Mouse (Mus musculus) G1E-ER4 (cell line): ENCODE measurements around the gene Gm45785. TPM values are rescaled to one million over a fixed set of nuclear protein-coding genes. Genes with fewer than 3 reads are reported as not detected.

Experiments used
- GATA1 ChIP-seq: IDR thresholded peaks from one replicate; pipeline ENCODE4 v1.8.0; 2012; ENCODE audit warnings: low read length, inconsistent platforms
- polyA plus RNA-seq: library from polyadenylated mRNA; stranded (reverse); fragments of >175 nt; gene quantifications from 2 replicates; pipeline ENCODE4 v1.2.3, GENCODE M21; 2012

Gm45785 gene
- polyA plus RNA-seq, 1 experiment: 0.18 TPM

DNA sequence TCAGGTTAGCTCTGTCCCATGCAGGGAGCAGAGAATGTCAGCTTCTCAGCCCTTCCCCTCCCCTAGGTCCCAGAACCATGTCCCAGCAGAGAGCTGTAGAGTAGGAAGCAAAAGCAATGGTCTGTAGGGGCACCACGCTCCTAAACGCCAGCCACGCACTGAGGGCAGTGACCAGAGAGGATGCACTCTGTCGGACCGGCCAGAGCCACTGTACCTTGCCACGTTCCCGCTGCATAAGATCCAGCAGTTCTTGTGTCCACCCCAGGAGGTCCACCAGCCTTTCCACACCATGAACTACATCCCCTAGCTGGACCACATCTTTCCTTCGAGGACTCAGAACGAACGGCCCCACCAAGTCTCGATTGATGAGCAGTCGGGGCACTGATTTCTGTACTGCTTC is 8.6 kb upstream of the Gm45785 start:
- TF ChIP-seq GATA1: no peak

DNA sequence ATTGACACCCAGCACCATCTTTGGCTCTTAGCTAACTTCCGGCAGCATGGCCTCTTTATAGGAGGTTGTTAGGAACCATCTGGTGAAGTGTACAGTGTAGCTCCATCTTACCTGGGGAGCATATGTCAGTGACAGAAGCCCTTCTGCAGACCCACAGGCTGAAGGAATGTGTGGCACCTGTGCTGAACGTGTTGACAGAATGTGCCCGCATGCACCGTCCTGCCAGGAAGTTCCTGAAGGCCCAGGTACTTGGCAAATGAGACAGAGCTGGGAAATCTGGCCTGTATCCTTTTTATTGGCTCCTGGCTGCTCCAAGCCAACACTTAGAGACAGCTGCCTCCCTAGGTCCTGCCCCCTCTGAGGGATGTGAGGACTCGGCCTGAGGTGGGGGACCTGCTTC is 4.6 kb upstream of the Gm45785 start:
- TF ChIP-seq GATA1: no peak

DNA sequence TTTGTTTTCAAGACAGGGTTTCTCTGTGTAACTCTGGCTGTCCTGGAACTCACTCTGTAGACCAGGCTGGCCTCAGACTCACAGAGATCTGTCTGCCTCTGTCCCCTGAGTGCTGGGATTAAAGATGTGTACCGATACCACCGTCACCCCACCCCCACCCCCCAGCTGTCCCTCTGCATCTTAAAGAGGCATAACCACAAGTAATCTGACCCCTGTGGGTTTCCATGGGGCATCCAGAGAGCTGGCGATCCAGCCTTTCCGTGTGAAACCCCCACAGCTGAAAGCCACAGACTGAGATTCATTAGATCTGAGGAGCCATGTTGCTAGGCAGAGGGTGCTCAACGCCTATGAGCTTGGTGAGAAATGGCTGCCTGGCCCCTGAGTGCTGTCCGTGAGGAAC is 3.9 kb upstream of the Gm45785 start:
- TF ChIP-seq GATA1: no peak

DNA sequence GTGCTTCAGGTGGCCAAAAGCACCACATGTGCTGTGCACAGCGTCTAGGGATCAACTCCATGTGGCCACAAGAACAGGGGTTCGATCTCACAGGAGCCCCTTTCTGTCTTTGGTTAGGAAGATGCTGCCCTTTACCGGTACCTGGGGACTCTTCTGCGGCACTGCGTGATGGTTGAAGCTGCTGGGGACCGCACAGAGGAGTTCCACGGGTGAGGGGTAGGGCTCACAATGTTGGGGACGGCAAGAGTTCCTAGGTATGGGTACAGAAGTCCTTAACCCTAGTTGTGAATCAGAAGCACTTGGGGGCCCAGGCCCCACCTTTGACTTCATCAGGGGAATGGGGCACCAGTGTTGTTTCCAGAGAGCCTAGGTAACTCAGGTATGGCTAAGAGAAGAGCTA is 2.6 kb upstream of the Gm45785 start:
- no peak for TF ChIP-seq GATA1

DNA sequence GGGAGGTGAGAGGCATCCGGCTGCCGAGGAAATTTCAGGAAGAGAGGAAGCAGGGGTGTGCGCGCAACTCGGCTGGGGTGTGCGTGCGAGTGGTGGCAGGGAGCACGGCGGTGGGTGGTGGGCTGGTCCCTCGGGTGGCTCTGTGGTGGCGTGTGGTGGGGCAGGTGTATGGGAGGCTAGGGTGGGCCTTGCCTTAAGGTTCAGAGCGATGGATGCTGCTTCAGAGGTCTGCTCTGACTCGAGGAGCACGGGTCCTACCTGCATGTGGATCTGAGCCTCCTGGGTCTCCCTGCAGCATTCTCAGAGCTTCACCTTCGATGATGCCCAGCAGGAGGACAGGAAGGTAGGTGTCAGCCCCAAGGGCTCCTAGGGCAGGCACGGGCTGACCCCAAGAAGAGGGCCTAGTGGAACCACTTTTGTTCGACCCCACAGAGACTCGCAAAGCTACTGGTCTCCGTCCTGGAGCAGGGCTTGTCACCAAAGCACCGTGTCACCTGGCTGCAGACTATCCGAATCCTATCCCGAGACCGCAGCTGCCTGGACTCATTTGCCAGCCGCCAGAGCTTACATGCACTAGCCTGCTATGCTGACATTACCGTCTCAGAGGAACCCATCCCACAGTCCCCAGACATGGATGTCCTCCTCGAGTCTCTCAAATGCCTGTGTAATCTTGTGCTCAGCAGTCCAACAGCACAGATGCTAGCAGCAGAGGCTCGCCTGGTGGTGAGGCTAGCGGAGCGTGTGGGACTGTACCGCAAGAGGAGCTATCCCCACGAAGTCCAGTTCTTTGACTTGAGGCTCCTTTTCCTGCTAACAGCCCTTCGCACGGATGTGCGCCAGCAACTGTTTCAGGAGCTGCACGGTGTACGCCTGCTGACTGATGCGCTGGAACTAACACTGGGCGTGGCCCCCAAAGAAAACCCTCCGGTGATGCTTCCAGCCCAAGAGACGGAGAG is 1.7 kb upstream of the Gm45785 start, which contains the start of gene Bet1l:
TSS of gene Bet1l (minus strand) at position 28 of the 956 bp plus-strand sequence.
- no peak for TF ChIP-seq GATA1

DNA sequence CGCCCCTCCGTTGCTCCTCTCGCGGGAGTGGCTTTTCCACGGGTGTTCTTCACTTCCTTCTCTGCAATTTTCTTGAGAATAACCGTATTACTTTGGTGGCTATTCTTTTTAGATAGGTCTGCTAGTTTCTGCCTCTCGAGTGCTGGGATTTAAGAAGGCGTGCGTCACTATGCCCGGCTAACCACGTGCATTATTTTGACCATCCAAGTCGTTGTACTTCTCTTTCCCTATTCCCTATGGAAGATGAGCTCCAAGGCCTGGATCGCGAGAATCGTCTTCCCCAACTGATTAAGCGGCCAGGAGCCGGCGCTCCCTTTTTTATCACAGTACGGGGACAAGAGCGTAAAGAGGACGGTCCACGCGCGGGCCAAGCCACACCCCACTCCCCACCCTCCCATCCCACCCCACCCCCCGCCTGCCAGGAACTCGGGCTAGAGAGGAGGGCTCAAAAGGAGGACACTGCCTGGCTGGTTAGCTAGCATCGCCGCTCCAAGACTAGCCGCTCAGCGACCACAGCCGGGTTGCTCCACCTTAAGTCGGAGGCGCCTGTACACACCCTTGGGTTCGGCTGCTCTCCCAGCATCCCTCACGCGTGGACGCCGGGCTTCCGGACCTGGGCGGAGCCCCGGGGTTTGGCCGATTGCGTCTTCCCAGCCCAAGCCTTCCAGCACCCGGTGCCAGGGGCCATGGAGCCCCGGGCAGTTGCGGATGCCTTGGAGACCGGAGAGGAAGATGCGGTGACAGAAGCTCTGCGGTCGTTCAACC is 836 bp upstream of the Gm45785 start, which contains the start of gene Ric8a:
TSS of gene Ric8a (plus strand) at position 173 of the 765 bp plus-strand sequence.
- TF ChIP-seq GATA1: no peak

DNA sequence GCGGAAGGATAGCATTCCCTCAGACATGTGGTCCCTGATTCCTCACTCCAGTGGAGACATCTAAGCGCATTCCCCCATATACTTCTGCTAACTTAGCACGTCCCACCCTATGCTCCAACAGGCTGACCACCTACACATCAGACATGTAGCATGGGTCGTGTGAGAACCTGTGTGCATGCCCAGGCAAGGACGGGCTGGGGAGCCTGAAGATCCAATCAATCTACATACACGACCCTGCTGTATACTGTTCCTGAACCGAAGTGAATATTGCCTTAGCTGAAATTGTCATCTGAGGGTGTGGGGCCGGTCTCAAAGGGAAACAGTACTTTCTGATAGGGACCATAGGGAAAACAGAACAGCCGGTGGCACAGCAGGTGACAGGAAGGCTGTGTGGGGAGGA is 950 bp downstream of the Gm45785 start:
- TF ChIP-seq GATA1: no peak

DNA sequence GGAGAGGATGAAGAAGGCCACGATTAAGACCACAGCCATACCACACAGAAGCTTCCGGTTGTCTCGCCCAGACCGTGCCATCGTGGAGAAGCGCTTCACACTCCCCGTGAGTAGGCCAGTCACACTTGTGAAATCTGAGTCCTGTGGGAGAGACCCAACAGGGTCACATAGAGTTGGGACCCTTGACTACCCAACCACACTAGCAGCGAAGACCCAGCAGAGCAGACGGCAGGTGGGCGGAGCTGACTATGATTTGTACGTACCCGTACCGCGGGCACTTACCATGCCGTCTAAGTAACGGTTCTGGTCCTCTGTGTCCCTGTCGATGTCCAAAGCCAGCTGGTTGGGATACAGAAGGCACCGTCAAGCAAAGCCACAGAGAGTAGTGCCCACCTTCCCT is 1.6 kb downstream of the Gm45785 start:
- TF ChIP-seq GATA1: no peak

DNA sequence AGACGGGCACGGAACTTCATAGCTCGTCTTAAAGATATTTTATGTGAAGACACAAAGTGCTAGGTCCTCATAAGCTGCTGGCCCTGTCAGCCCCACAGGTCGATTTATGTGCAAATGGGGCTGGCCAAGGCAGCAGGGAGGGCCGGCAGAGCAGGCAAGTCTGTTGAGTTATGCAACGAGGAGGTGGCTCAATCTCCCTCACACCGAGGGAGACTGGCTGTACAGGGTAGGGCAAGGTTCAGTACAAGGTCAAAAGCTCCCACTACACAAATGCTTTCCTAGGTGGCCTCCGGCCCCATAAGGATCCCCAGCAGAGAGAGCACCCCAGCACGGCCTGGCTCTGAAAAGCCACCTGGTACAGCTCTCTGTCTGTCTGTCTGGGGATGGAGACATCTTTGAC is 2.7 kb downstream of the Gm45785 start:
- TF ChIP-seq GATA1: no peak

DNA sequence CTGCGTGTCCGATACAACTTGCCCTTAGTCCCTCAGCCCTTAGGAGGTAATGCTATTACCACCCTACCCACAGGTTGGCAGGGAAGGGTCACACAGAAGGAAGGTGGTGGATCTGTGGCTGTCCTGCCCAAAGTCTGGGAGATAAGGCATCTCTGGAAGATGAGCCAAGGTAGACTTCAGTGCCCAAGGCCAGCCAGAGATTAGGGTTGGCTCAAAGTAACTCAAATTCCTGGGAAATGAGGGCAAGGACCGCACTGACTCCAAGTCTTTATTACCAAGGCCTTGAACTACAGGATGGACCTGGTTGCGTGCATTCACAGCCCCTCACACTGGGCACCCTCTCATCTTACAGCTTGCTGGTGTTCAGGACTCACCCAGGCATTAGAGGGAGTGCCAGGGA is 4.2 kb downstream of the Gm45785 start:
- no peak for TF ChIP-seq GATA1

DNA sequence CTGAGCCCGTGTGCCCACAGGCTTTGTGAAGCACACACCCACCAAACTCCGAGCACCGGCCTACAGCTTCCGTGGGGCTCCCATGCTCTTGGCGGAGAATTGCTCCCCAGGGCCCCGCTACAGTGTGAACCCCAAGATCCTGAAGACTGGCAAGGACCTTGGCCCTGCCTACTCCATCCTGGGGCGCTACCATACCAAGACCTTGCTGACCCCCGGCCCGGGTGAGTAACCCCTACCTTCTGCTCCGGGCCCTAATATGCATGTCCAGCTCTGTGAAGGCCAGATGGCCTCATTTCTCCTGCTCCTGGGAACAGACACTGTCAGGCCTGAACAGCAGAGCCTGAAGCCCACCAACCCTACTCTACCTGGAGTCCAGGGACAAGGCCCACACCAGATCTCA is 7.5 kb downstream of the Gm45785 start:
- no peak for TF ChIP-seq GATA1

DNA sequence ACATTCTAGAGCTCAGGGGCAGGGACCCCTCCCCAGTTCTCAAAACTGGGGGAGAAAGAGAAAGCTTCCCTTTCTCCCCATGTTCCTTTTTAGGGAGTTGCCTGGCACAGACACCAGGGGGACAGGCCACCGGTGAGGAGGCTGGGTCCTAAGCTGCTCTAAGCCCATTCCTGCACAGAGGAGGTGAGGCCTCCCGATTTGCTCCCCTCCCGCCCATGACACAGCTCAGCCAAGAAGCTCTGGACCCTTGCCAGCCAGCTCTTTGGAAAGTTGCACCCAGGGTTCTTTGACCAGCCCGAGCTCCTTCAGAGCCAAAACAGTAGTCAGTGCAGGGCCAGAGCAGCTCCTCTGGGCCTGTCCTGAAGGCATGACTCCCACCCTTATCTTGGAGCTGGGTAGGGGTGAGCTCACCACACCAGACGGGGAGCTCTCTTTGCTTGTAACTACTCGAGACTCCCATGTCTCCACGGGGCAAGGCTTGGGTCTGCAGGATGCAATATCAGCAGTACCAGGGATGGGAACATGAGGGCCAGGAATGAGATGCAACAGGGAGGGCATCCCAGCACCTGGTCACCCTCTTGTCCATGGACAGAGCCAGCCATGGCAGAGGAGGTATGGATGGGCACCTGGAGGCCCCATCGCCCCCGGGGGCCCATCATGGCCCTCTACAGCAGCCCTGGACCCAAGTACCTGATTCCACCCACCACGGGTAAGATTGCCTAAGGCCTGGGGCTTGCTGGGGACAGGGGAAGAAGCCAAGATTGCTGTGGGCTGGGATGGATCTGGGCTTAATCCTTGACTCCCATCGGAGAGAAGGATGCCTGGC is 8.2 kb downstream of the Gm45785 start, which contains the start of gene Odf3:
TSS of gene Odf3 (plus strand) at position 51 of the 826 bp plus-strand sequence.
- no peak for TF ChIP-seq GATA1

DNA sequence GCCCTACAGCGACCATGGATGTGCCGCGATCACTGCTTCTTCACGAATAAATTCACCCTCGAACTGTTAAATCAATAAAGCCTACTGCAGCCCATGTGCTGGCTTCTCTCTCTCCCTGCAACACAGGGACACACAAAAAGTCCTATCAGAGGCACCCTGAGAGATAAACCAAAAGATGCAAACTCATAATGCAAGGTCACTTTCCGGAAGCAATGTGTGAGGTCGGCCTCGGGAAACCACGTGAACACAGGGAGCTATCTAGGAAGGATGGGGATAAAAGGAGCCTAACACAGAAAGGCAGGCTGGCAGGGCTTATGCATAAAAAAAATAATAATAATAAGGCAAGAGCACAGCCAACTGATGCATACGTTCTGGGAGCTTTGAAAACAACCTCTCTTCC is 9.5 kb downstream of the Gm45785 start:
- peak; percentile 41 for TF ChIP-seq GATA1

DNA sequence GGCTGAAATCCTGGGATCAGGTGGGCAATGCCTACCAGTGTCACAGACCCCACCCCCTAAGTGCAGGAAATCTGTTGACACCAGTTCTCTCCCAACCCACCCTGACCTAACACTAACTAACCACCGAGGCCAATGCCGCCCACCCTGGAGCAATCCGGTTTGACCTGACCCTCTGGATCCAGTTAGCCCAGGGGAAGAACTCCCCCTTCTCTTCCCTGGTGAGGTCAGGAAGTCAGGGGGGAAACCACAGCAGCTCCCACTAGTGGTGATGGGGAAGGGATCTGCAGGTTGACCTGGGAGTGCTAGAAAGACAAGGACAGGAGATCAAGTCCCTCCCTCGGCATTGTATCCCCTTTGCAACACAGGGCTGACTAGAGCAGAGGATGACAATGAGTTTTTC is 10.4 kb downstream of the Gm45785 start:
- no peak for TF ChIP-seq GATA1

DNA sequence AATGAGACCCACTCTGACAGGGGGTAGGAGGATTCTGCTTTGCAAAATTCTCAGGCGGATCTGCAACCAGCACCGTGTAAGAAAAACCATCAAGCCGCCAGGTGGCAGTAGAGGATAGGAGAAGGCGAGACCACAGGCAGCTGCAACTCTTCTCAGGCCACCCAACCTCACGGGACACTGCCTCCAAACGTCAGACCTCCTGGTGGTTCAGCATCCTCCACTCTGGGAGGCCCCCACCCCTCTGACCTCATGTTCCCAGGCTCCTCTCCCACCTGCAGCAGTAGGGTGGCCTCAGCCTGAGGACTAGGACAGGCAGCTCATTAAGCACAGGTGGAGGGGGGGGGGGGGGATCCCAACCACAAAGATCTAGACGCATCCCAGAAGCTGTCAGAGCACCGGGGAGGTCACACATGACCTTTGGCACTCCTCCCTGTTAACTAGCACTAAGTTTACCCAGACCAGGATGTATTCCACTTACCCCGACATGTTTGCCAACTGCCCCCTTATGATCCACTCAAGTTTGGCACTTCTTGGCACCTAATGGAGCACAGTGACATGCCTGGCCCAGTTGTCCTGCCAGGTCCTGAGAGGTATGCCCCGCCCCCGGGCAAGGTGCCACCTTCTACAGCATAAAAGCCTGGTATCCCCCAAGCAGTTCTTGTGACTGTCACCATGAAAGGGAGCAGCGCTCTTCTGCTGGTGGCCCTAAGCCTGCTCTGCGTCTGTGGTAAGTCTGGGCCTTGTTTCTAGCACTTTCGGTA is 11.0 kb downstream of the Gm45785 start, which contains the start of gene Scgb1c1:
TSS of gene Scgb1c1 (plus strand) at position 643 of the 761 bp plus-strand sequence.
- TF ChIP-seq GATA1: no peak
